Mouse (Mus musculus): ENCODE results near the gene Cntn1. TPM values are rescaled to one million over a fixed set of nuclear protein-coding genes. Genes with fewer than 3 reads are reported as not detected.
A peak's percentile ranks its signal among the peaks of the same experiment; 100 is the strongest.

Cntn1 gene
- polyA plus RNA-seq (2015; fragmentation: Nextera tagmentation; extraction: Ambion mirVana), result 0.03 and 0.05 TPM in 2 replicates

- peaks cover 22% of the 10 kb centered on the region for H3K27me3 ChIP-seq
- no peak within 1 kb of the TSS for H3K27ac ChIP-seq (replicated peaks)
- WGBS (ENCODE audit: insufficient replicate concordance), result 2% methylated on average over 17 of the region's 17 CpGs
- no peaks in the 10 kb centered on the region for H3K9me3 ChIP-seq (replicated peaks)
- H3K4me1 ChIP-seq (replicated peaks), result no peaks in the 10 kb centered on the region
- no peak within 1 kb of the TSS for H3K9ac ChIP-seq
- H3K4me2 ChIP-seq, result peak within 1 kb of the TSS; percentile 29
- H3K4me3 ChIP-seq (replicated peaks), result no peak within 1 kb of the TSS
- no peak for ATAC-seq (ENCODE audit: insufficient read depth)
- no peaks in the 10 kb centered on the region for H3K36me3 ChIP-seq (replicated peaks)
These were observed at the start of gene Cntn1 for GRCm38 (mm10) chr15:92050996-92051352. Gene Cntn1, plus strand, starts transcription at chr15:92051165.

GRCm38 (mm10) chr15:92001431-92001830 lies 49.5 kb upstream of the Cntn1 start:
- no peak overlapping the region for H3K27ac ChIP-seq (replicated peaks)
- H3K27me3 ChIP-seq, result no peaks in the 10 kb centered on the region
- 71% methylated on average over 3 of the region's 3 CpGs for WGBS (ENCODE audit: insufficient replicate concordance)
- no peak overlapping the region for H3K9ac ChIP-seq
- no peak overlapping the region for H3K4me2 ChIP-seq
- H3K36me3 ChIP-seq (replicated peaks), result no peaks in the 10 kb centered on the region
- no peak overlapping the region for H3K4me3 ChIP-seq (replicated peaks)
- no peaks in the 10 kb centered on the region for H3K9me3 ChIP-seq (replicated peaks)
- H3K4me1 ChIP-seq (replicated peaks), result no peaks in the 10 kb centered on the region
- no peak for ATAC-seq (ENCODE audit: insufficient read depth)

- H3K4me2 ChIP-seq, result no peak overlapping the region
- no peak for ATAC-seq (ENCODE audit: insufficient read depth)
- H3K27me3 ChIP-seq, result no peaks in the 10 kb centered on the region
- no peaks in the 10 kb centered on the region for H3K4me1 ChIP-seq (replicated peaks)
- H3K9me3 ChIP-seq (replicated peaks), result no peaks in the 10 kb centered on the region
- 66% methylated on average over 8 of the region's 8 CpGs for WGBS (ENCODE audit: insufficient replicate concordance)
- no peak overlapping the region for H3K27ac ChIP-seq (replicated peaks)
- no peak overlapping the region for H3K9ac ChIP-seq
- H3K36me3 ChIP-seq (replicated peaks), result no peaks in the 10 kb centered on the region
- no peak overlapping the region for H3K4me3 ChIP-seq (replicated peaks)
These were observed 38.5 kb upstream of the Cntn1 start for GRCm38 (mm10) chr15:92012165-92013083.

DNA sequence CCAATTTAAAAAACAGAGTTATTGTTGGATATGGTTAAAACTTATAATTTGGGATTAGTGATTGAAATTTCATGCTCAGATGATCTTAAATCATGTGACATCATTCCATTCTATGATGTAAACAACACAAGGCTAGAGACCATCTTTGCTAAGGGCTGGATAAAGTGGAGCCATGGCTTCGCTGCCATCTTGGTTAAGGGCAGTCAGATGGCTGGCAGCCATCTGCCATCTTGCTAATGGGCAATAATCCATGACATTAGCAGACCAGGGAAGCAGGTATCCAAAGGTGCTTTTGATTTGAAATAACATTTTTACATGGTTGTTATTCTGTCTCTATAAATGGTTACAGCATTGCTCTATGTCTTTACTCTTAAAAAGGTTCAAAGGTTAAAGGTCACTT lies 16.9 kb upstream of the Cntn1 start:
- ATAC-seq (ENCODE audit: insufficient read depth), result no peak
- no peak overlapping the region for H3K4me3 ChIP-seq (replicated peaks)
- WGBS (ENCODE audit: insufficient replicate concordance), result 48% methylated on average over 1 of the region's 1 CpGs
- H3K4me1 ChIP-seq (replicated peaks), result no peaks in the 10 kb centered on the region
- H3K36me3 ChIP-seq (replicated peaks), result no peaks in the 10 kb centered on the region
- no peak overlapping the region for H3K27ac ChIP-seq (replicated peaks)
- no peaks in the 10 kb centered on the region for H3K9me3 ChIP-seq (replicated peaks)
- no peak overlapping the region for H3K4me2 ChIP-seq
- no peaks in the 10 kb centered on the region for H3K27me3 ChIP-seq
- no peak overlapping the region for H3K9ac ChIP-seq

DNA sequence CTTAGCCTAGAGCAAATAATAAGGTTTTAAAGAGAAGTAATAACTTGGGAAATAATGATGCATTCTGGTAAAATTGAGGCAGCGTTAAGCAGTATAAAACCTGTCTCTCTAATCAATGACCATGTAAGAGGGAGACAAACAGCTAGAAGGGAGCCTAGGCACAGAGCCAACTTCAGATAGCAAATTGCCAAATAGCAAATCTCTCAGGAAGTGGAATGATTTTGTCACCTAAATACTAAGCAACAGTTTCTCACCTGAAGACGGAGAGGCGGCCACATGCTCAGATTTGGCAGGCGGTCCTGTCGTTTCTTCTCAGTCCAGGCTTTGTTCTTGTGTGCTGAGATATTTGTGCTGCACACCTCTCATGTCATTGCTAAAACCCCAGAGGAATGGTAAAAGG lies 8.4 kb upstream of the Cntn1 start:
- no peaks in the 10 kb centered on the region for H3K9me3 ChIP-seq (replicated peaks)
- H3K4me1 ChIP-seq (replicated peaks), result no peaks in the 10 kb centered on the region
- H3K27me3 ChIP-seq, result no peaks in the 10 kb centered on the region
- WGBS (ENCODE audit: insufficient replicate concordance), result 73% methylated on average over 5 of the region's 5 CpGs
- H3K36me3 ChIP-seq (replicated peaks), result no peaks in the 10 kb centered on the region
- no peak overlapping the region for H3K9ac ChIP-seq
- no peak for ATAC-seq (ENCODE audit: insufficient read depth)
- H3K4me3 ChIP-seq (replicated peaks), result no peak overlapping the region
- H3K4me2 ChIP-seq, result no peak overlapping the region
- no peak overlapping the region for H3K27ac ChIP-seq (replicated peaks)

DNA sequence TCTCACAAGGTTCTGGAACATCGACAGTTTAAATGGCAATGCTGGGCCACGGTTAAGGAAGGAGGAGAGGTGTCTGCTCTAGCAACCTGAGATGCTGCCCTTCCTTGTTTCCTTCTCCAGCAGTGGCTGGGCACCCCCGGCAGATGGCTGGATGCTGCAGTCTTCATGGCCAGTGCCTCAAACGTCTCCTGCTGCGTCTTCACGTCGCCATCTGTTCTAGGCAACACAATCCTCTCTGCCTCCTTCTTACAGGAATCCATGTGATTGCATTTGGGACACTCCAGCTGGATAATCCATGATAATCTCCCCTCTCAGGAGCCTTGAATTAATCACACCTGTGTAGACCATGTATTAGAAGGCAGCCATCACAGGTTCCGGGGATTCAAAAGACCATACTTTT lies 4.9 kb upstream of the Cntn1 start:
- H3K4me3 ChIP-seq (replicated peaks), result no peak overlapping the region
- H3K9ac ChIP-seq, result no peak overlapping the region
- H3K27me3 ChIP-seq, result peaks cover 9% of the 10 kb centered on the region
- no peak overlapping the region for H3K4me2 ChIP-seq
- no peaks in the 10 kb centered on the region for H3K4me1 ChIP-seq (replicated peaks)
- no peaks in the 10 kb centered on the region for H3K9me3 ChIP-seq (replicated peaks)
- H3K27ac ChIP-seq (replicated peaks), result no peak overlapping the region
- 73% methylated on average over 8 of the region's 8 CpGs for WGBS (ENCODE audit: insufficient replicate concordance)
- ATAC-seq (ENCODE audit: insufficient read depth), result no peak
- no peaks in the 10 kb centered on the region for H3K36me3 ChIP-seq (replicated peaks)

- H3K4me3 ChIP-seq (replicated peaks), result no peak overlapping the region
- 36% methylated on average over 4 of the region's 4 CpGs for WGBS (ENCODE audit: insufficient replicate concordance)
- ATAC-seq (ENCODE audit: insufficient read depth), result no peak
These were observed 2.9 kb upstream of the Cntn1 start for GRCm38 (mm10) chr15:92048031-92048430.

DNA sequence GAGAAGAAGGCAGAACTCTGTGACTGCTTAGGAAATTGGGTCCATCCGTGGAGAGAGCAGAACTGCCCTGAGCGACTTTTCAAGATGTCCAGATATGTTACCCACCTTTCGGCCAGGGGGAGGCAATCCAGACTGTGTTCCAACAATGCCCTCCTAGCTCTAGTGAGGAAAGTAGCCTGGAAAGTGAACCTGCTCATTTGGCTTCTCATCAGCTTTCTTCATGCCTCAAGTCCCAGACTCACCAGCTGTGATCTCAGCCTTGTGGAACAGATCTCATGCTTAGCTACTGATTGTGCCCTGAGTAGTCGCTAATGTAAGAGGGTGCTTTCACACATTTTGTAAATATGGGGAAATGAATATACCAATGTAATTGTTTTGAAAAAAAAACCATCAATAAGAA lies 2.4 kb upstream of the Cntn1 start:
- Histone ChIP-seq H3K9ac (no peak overlapping the region), H3K9me3 (replicated peaks) (no peaks in the 10 kb centered on the region), H3K27ac (replicated peaks) (no peak overlapping the region), H3K36me3 (replicated peaks) (no peaks in the 10 kb centered on the region), H3K27me3 (peaks cover 22% of the 10 kb centered on the region), H3K4me3 (replicated peaks) (no peak overlapping the region), H3K4me1 (replicated peaks) (no peaks in the 10 kb centered on the region), H3K4me2 (no peak overlapping the region)
- ATAC-seq (ENCODE audit: insufficient read depth), result no peak
- 67% methylated on average over 4 of the region's 4 CpGs for WGBS (ENCODE audit: insufficient replicate concordance)

More at GRCm38 (mm10) chr15:92048031-92048430, 2.9 kb upstream of the Cntn1 start:
- Histone ChIP-seq H3K36me3 (replicated peaks) (no peaks in the 10 kb centered on the region), H3K27ac (replicated peaks) (no peak overlapping the region), H3K27me3 (peaks cover 22% of the 10 kb centered on the region), H3K9me3 (replicated peaks) (no peaks in the 10 kb centered on the region), H3K4me2 (no peak overlapping the region), H3K4me1 (replicated peaks) (no peaks in the 10 kb centered on the region), H3K9ac (no peak overlapping the region)

DNA sequence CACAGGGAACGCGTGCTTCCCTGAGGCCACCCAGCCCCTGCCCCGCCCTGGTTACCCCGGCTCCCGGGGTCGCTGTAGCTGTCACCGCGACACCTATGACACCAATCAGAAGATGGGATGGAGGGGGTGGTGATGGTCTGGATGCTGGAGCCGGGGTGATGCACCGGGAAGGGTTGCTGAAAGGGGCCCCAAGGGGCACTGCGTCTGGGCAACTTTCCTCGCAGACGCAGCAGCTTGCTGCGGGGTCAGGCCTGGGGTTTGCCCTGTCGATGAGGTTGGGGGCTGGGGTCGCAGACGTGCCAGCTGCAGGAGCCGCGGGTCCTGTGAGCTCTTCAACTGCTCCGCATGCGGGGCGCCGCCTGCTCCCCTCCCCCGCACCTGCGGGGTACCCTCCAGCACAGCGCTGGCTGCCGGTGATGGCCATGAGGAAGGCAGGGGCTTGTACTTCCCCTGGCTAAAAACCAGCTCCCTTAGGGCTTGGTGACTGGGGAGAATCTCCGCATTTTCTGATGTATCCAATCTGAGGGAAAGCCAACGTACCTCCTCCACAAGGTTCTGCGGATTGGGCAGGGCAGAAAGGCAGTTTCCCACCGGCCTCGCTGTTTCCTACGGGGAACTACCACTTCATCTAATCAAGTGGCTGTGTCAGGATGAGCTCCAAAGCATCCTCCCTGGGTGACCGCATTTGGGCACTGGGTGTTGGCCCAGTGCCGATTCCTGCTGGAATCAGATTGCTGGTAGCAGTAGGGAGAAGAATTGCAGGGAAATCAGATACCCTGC lies 578 bp downstream of the Cntn1 start:
- WGBS (ENCODE audit: insufficient replicate concordance), result 2% methylated on average over 35 of the region's 35 CpGs
- Histone ChIP-seq H3K4me1 (replicated peaks) (no peaks in the 10 kb centered on the region), H3K27ac (replicated peaks) (no peak overlapping the region), H3K27me3 (peaks cover 22% of the 10 kb centered on the region), H3K36me3 (replicated peaks) (no peaks in the 10 kb centered on the region), H3K9ac (no peak overlapping the region), H3K4me2 (peak overlapping the region; percentile 29), H3K9me3 (replicated peaks) (no peaks in the 10 kb centered on the region), H3K4me3 (replicated peaks) (no peak overlapping the region)
- ATAC-seq (ENCODE audit: insufficient read depth), result no peak

- no peak for ATAC-seq (ENCODE audit: insufficient read depth)
- H3K4me1 ChIP-seq (replicated peaks), result no peaks in the 10 kb centered on the region
- no peak overlapping the region for H3K4me3 ChIP-seq (replicated peaks)
- 21% methylated on average over 4 of the region's 4 CpGs for WGBS (ENCODE audit: insufficient replicate concordance)
- peaks cover 22% of the 10 kb centered on the region for H3K27me3 ChIP-seq
- H3K9me3 ChIP-seq (replicated peaks), result no peaks in the 10 kb centered on the region
- no peak overlapping the region for H3K27ac ChIP-seq (replicated peaks)
- H3K36me3 ChIP-seq (replicated peaks), result no peaks in the 10 kb centered on the region
- H3K9ac ChIP-seq, result no peak overlapping the region
- H3K4me2 ChIP-seq, result no peak overlapping the region
These were observed 1.1 kb downstream of the Cntn1 start for GRCm38 (mm10) chr15:92052133-92052463.

GRCm38 (mm10) chr15:92057553-92057952 lies 6.6 kb downstream of the Cntn1 start:
- no peak for ATAC-seq (ENCODE audit: insufficient read depth)
- Histone ChIP-seq H3K4me3 (replicated peaks) (no peak overlapping the region), H3K9me3 (replicated peaks) (no peaks in the 10 kb centered on the region), H3K4me2 (no peak overlapping the region), H3K27me3 (no peaks in the 10 kb centered on the region), H3K4me1 (replicated peaks) (no peaks in the 10 kb centered on the region), H3K9ac (no peak overlapping the region), H3K27ac (replicated peaks) (no peak overlapping the region), H3K36me3 (replicated peaks) (no peaks in the 10 kb centered on the region)
- WGBS (ENCODE audit: insufficient replicate concordance), result 68% methylated on average over 5 of the region's 5 CpGs

Data from liver, embryonic 15.5 days (tissue).